Mouse (Mus musculus) forebrain, embryonic 15.5 days (tissue): ENCODE measurements around the gene Adamtsl5. TPM values are rescaled to one million over a fixed set of nuclear protein-coding genes. Genes with fewer than 3 reads are reported as not detected.
A peak's percentile ranks its signal among the peaks of the same experiment; 100 is the strongest.

Experiments
- ATAC-seq: fragments of 200-750 bp; cut with Nextera tagmentation; replicated peaks from 2 replicates; pipeline ENCODE4 v1.8.0; 2017; ENCODE audit warnings: mild to moderate bottlenecking, moderate TSS enrichment, moderate library complexity
- H3K27ac ChIP-seq: fragments of 300-500 bp; sonication (generic); replicated peaks from 2 replicates; pipeline ENCODE4 v1.5.1; 2015; ENCODE audit warnings: mild to moderate bottlenecking, inconsistent platforms
- H3K27me3 ChIP-seq: fragments of 300-500 bp; sonication (generic); 2 replicates; pipeline ENCODE4 v1.6.1; 2015; ENCODE audit warnings: inconsistent platforms
- H3K36me3 ChIP-seq: fragments of 300-500 bp; sonication (generic); 2 replicates; pipeline ENCODE4 v1.6.1; 2015; ENCODE audit warnings: mild to moderate bottlenecking, inconsistent platforms
- H3K4me1 ChIP-seq: fragments of 300-500 bp; sonication (generic); 2 replicates; pipeline ENCODE4 v1.6.1; 2015; ENCODE audit warnings: inconsistent platforms
- H3K4me2 ChIP-seq: fragments of 300-500 bp; sonication (generic); replicated peaks from 2 replicates; pipeline ENCODE4 v1.6.1; 2015; ENCODE audit warnings: mild to moderate bottlenecking, inconsistent platforms
- H3K4me3 ChIP-seq: fragments of 300-500 bp; sonication (generic); 2 replicates; pipeline ENCODE4 v1.5.1; 2015; ENCODE audit warnings: mild to moderate bottlenecking, inconsistent platforms
- H3K9ac ChIP-seq: fragments of 300-500 bp; sonication (generic); replicated peaks from 2 replicates; pipeline ENCODE4 v1.6.1; 2015; ENCODE audit warnings: mild to moderate bottlenecking, inconsistent platforms
- H3K9me3 ChIP-seq: fragments of 300-500 bp; sonication (generic); 2 replicates; pipeline ENCODE4 v1.6.1; 2016; ENCODE audit warnings: inconsistent platforms
- WGBS: fragments of 180-500 bp; shearing (Covaris S2); methylation state at CpG from one replicate; pipeline ENCODE4 v1.1.7; 2015; ENCODE audit warnings: mixed read lengths; 5-methylcytosine and 5-hydroxymethylcytosine counted together
- polyA plus RNA-seq: library from polyadenylated mRNA; unstranded; fragments of >200 nt; fragmentation: Nextera tagmentation; extraction: Ambion mirVana; gene quantifications from 2 replicates; pipeline ENCODE4 v1.2.1, GENCODE M21; 2015

Gene Adamtsl5
- polyA plus RNA-seq, 1 experiment from 2014 or later = 0.32 TPM

DNA sequence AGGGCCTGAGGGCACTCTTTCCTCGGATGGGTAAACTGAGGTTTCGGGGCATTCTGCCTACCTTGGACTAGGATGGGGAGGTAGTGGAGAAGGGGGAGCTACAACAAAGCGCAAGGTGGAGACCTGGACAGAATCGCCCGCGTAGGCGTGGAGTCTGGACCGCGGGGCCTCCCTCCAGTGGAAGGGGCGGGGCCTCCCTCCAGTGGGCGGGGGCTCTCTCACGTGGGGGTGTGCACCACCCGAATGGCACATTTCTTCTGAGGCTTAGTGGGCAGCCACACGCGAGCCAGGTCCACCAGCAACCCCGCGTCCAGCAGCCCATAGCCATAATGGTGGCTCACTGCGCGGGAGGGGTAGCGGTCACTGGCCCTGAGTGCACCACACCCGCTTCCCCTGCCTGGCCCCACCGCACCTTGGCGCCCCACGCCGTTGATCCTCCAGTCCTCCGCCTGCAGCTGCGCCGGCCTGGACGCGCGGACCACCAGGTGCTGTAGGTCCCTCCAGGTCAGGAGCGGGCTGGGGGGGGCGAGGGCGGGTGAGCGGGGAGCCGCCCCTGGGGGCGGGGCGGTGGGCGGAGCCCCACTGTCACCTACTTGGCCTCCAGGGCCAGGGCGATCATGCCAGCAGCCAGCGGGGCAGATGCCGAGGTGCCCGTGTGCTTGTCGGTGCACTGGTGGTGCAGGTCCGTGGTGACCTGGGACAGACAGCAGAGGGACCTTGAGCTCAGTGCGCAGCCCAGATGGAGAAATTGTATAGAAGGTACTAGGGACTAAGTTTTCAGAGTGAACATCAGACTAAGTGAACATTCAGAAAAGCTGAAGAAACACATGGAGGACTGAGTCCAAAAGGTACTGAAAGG is 24.7 kb downstream of the Adamtsl5 start:
- Histone ChIP-seq H3K9ac (peak overlapping the region; percentile 45), H3K36me3 (peaks cover 1% of the 10 kb centered on the region; the same call in 1 of the 2 replicates), H3K4me2 (peak overlapping the region; percentile 95), H3K4me1 (peaks cover 36% of the 10 kb centered on the region), H3K27me3 (no peaks in the 10 kb centered on the region), H3K4me3 (peak overlapping the region; percentile 50), H3K9me3 (no peaks in the 10 kb centered on the region), H3K27ac (no peak overlapping the region)
- ATAC-seq = 0 out of 2 replicates have a peak, but pooled peaks have one; percentile 8
- WGBS = under 1% methylated on average over 42 of the region's 46 CpGs

GRCm38 (mm10) chr10:80322811-80323211 is 25.4 kb downstream of the Adamtsl5 start:
- Histone ChIP-seq H3K4me1 (peaks cover 39% of the 10 kb centered on the region), H3K4me2 (peak overlapping the region; percentile 95), H3K9ac (peak overlapping the region; percentile 45), H3K4me3 (peak overlapping the region; percentile 50), H3K36me3 (peaks cover 8% of the 10 kb centered on the region), H3K27me3 (no peaks in the 10 kb centered on the region), H3K27ac (no peak overlapping the region), H3K9me3 (no peaks in the 10 kb centered on the region)
- 3% methylated on average over 28 of the region's 28 CpGs for WGBS
- no peak for ATAC-seq

DNA sequence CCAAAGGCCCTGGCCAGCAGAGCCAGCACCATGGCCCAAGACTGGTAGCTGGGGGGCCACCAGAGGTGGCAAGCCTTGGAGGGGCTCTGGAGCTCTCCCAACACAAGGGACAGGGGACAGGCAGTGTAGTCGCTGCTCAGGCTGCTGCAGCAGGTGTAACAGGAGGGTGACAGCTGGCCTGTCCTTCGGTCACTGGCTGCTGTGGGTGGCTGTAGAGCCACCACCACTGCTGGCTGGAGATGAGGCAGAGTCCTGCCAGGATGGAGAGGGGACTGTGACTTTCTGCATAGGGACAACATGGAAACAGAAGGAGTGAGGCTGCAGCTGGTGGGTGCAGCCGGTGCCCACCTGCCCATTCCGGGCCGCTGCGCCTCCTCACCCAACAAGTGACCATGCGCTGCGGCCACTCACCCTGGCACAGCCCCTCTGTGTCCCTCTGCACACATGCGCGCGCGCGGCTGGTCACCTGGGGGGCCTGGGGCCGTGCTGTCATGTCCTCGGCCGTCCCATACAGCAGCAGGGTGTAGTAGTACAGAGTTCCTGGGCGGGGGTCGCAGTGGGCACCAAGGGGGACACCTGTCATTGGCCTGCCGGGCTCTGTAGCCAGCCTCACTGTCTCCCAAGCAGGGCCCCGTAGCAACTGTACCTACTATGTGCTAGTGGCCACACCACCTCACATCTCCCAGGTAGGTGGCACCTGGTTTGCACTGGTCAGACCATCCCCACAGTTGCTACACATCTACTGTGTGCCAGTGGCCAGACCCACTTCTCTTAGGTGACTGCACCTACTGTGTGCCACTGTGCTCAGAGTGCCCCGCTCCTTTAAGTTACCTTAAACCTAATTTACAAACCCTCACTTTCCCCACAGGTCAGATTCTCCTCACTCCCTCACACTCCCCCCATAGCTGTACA is 26.3 kb downstream of the Adamtsl5 start:
- Histone ChIP-seq H3K9ac (no peak overlapping the region), H3K27me3 (no peaks in the 10 kb centered on the region), H3K4me1 (peaks cover 47% of the 10 kb centered on the region), H3K27ac (no peak overlapping the region), H3K36me3 (peaks cover 17% of the 10 kb centered on the region), H3K4me2 (no peak overlapping the region), H3K4me3 (no peak overlapping the region), H3K9me3 (no peaks in the 10 kb centered on the region)
- no peak for ATAC-seq
- 92% methylated on average over 21 of the region's 21 CpGs for WGBS

DNA sequence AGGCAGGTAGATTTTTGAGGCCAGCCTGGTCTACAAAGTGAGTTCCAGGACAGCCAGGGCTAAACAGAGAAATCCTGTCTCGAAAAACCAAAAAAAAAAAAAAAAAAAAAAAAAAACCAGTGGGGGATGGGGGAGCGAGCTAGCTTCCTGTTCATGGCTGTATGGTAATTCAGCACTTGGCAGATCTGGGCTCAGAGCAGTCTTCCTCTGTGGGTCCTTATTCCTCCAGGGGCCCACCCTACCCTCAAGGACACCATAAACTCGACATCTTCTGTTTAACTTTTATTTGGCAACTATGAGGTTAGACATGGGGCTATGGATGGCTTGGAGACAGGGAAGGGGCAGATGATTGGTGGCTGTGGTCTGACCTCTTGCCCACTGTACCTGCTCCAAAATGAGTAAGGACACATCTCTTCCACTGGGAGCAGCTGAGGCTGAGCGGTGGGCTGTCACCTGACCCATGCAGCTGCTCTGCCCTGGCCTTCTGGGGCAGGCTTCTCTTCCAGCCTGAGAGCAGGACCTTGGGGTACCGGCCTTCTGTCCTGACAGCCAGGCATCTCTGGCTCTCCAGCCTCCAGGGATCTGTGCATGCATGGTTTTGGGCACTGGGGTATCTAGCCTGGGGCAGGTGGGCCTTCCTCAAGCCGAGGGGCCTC is 27.1 kb downstream of the Adamtsl5 start:
- H3K9me3 ChIP-seq = no peaks in the 10 kb centered on the region
- H3K4me2 ChIP-seq = no peak overlapping the region
- peaks cover 55% of the 10 kb centered on the region for H3K4me1 ChIP-seq
- H3K4me3 ChIP-seq = no peak overlapping the region
- ATAC-seq = no peak
- H3K27me3 ChIP-seq = no peaks in the 10 kb centered on the region
- 87% methylated on average over 6 of the region's 6 CpGs for WGBS
- H3K9ac ChIP-seq = no peak overlapping the region
- H3K27ac ChIP-seq = no peak overlapping the region
- peaks cover 25% of the 10 kb centered on the region for H3K36me3 ChIP-seq

GRCm38 (mm10) chr10:80320340-80320760 is 27.9 kb downstream of the Adamtsl5 start, which contains the start of gene 2310011J03Rik:
TSS of gene 2310011J03Rik (minus strand) at chr10:80320537.
- H3K9ac ChIP-seq = peak within 1 kb of the TSS; percentile 67
- no peaks in the 10 kb centered on the region for H3K9me3 ChIP-seq
- peaks cover 63% of the 10 kb centered on the region for H3K4me1 ChIP-seq
- ATAC-seq = peak; percentile 69
- peak within 1 kb of the TSS; percentile 90 for H3K4me2 ChIP-seq
- peak within 1 kb of the TSS; percentile 73 for H3K27ac ChIP-seq
- H3K36me3 ChIP-seq = peaks cover 33% of the 10 kb centered on the region
- peak within 1 kb of the TSS; percentile 89 for H3K4me3 ChIP-seq
- H3K27me3 ChIP-seq = no peaks in the 10 kb centered on the region
- under 1% methylated on average over 34 of the region's 34 CpGs for WGBS

- Histone ChIP-seq H3K9me3 (no peaks in the 10 kb centered on the region), H3K4me2 (no peak overlapping the region), H3K4me1 (peaks cover 61% of the 10 kb centered on the region), H3K36me3 (peaks cover 66% of the 10 kb centered on the region), H3K27ac (peak overlapping the region; percentile 4; the same call in 1 of the 2 replicates), H3K27me3 (no peaks in the 10 kb centered on the region), H3K4me3 (no peak overlapping the region), H3K9ac (no peak overlapping the region; the same call in 1 of the 2 replicates)
- ATAC-seq = no peak
- 57% methylated on average over 10 of the region's 10 CpGs for WGBS
Measured at GRCm38 (mm10) chr10:80317011-80317410, 31.2 kb downstream of the Adamtsl5 start.

GRCm38 (mm10) chr10:80316359-80316781 is 31.8 kb downstream of the Adamtsl5 start:
- peaks cover 61% of the 10 kb centered on the region for H3K4me1 ChIP-seq
- no peak overlapping the region for H3K9ac ChIP-seq
- 27% methylated on average over 11 of the region's 11 CpGs for WGBS
- H3K27me3 ChIP-seq = no peaks in the 10 kb centered on the region
- ATAC-seq = peak; percentile 17; the same call in 1 of the 2 replicates
- peaks cover 73% of the 10 kb centered on the region for H3K36me3 ChIP-seq
- no peaks in the 10 kb centered on the region for H3K9me3 ChIP-seq
- no peak overlapping the region for H3K4me3 ChIP-seq
- H3K4me2 ChIP-seq = no peak overlapping the region
- peak overlapping the region; percentile 4; the same call in 1 of the 2 replicates for H3K27ac ChIP-seq

- Histone ChIP-seq H3K4me1 (peaks cover 57% of the 10 kb centered on the region), H3K9me3 (no peaks in the 10 kb centered on the region), H3K27ac (no peak overlapping the region), H3K4me2 (no peak overlapping the region), H3K9ac (no peak overlapping the region), H3K4me3 (no peak overlapping the region), H3K36me3 (peaks cover 83% of the 10 kb centered on the region), H3K27me3 (no peaks in the 10 kb centered on the region)
- 62% methylated on average over 27 of the region's 27 CpGs for WGBS
- no peak for ATAC-seq
Measured at GRCm38 (mm10) chr10:80315315-80315714, 32.9 kb downstream of the Adamtsl5 start.

DNA sequence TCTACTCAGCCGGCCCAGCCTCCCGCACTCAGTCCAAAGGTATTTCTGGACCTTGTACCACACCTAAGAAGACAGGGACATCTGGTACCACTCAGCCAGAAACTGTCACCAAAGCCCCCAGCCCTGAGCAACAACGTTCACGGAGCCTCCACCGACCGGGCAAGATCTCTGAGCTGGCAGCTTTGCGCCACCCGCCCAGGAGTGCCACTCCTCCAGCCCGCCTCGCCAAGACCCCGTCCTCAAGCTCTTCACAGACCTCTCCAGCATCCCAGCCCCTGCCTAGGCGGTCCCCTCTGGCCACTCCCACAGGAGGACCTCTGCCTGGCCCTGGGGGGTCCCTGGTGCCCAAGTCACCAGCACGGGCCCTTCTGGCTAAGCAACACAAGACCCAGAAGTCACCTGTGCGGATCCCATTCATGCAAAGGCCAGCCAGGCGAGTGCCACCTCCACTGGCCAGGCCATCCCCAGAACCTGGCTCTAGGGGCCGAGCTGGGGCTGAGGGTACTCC is 33.7 kb downstream of the Adamtsl5 start:
- Histone ChIP-seq H3K36me3 (peaks cover 89% of the 10 kb centered on the region), H3K4me1 (peaks cover 51% of the 10 kb centered on the region), H3K4me2 (no peak overlapping the region), H3K27me3 (no peaks in the 10 kb centered on the region), H3K4me3 (no peak overlapping the region), H3K9me3 (no peaks in the 10 kb centered on the region), H3K9ac (no peak overlapping the region), H3K27ac (no peak overlapping the region)
- WGBS = 61% methylated on average over 16 of the region's 16 CpGs
- no peak for ATAC-seq

GRCm38 (mm10) chr10:80313627-80314201 is 34.5 kb downstream of the Adamtsl5 start:
- no peak for ATAC-seq
- Histone ChIP-seq H3K27ac (no peak overlapping the region), H3K36me3 (peaks cover 97% of the 10 kb centered on the region), H3K9me3 (no peaks in the 10 kb centered on the region), H3K4me2 (no peak overlapping the region), H3K4me3 (no peak overlapping the region), H3K9ac (no peak overlapping the region), H3K4me1 (peaks cover 43% of the 10 kb centered on the region), H3K27me3 (no peaks in the 10 kb centered on the region)
- 71% methylated on average over 20 of the region's 20 CpGs for WGBS
